In the genomic region with DNA sequence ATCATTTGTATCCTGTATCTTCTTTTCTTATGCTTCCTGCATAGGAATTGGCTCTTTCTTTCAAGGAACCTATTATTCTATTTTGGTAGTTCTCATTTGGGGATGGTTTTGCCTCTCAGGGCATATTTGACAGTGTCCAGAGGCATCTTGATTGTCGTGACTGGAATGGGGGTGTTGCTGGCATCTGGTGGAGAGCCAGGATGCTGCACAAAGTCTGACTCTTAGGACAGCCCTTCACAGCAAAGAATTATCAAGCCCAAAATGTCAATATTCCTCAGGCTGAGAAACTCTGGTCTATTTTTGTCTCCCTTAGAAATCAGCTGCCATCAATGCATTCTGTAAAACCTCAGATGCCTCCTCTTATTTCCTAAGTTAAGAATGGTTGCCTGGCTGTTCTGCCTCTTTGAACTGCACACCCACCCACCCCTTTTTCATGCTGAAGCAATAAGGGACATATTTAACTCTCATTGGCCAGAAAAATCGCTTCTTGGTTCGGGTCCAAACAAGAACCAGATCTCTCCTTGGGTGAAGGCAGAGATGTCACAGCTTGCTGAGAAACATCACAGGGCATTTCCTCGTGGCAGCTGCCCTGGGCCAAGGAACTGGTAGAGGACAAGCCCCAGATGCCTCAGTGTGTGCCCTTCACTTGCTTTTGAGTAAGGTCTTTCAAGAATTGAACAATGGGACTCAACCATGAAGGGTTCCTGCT, we compare ENCODE assay signal across 21 mouse cellular contexts.
A peak's percentile ranks its signal among the peaks of the same experiment; 100 is the strongest.
DNase-seq lines count a peak whose midpoint lies in the region; ATAC-seq and TF ChIP-seq lines count a peak whose summit lies in the region.
"Had no signal": no experiment of that assay in that cellular context is flagged by ENCODE, and none has a peak within 500 bp of the region (broad histone marks: within the 10 kb centered on the region; RNA-seq: fewer than 3 reads in every experiment).

No protein-coding gene starts in this region.

- 0 out of 2 replicates have a peak overlapping the region, but pooled peaks have one; percentile 16 for H3K27ac ChIP-seq in layer of hippocampus, adult 2 months
- peak overlapping the region; percentile 30; the same call in 1 of the 2 replicates for H3K27ac ChIP-seq in embryonic fibroblast, embryonic 13.5 days (ENCODE audit: insufficient read depth, low read length)
- H3K27ac ChIP-seq: embryonic facial prominence, embryonic 12.5 days; forebrain, embryonic 13.5 days; hindbrain, embryonic 15.5 days; limb, embryonic 12.5 days; liver, embryonic 14.5 days had no signal

- no peak overlapping the region for H3K4me3 ChIP-seq in layer of hippocampus, adult 2 months
- no peak overlapping the region for H3K4me3 ChIP-seq in embryonic fibroblast, embryonic 13.5 days (ENCODE audit: insufficient read depth, low read length)
- H3K4me3 ChIP-seq: embryonic facial prominence, embryonic 12.5 days; forebrain, embryonic 13.5 days; hindbrain, embryonic 15.5 days; limb, embryonic 12.5 days; myocyte had no signal

- peak; percentile 39 for TF ChIP-seq CTCF in layer of hippocampus, adult 2 months (conservative IDR thresholded peaks at IDR 0.05)
- no peak for TF ChIP-seq CTCF in embryonic fibroblast, embryonic 13.5 days (IDR thresholded peaks at IDR 0.05; ENCODE audit: borderline replicate concordance, insufficient read depth, low read length)

- no peak for TF ChIP-seq POLR2A in embryonic fibroblast, embryonic 13.5 days (IDR thresholded peaks at IDR 0.05; ENCODE audit: low read depth, low read length)

- peak; percentile 76 for ATAC-seq in frontal cortex, adult (ENCODE audit: low TSS enrichment)
- ATAC-seq: forebrain, embryonic 13.5 days had no signal

- no peak for DNase-seq in frontal cortex, postnatal 14 days (ENCODE audit: low spot score in 2 of 2)
- no peak for DNase-seq in layer of hippocampus, adult 2 months (ENCODE audit: low spot score in 2 of 2)
- DNase-seq in layer of hippocampus, postnatal 25 days (ENCODE audit: extremely low spot score in 1 of 2, low spot score in 1 of 2) = no peak
- peak; percentile 27 for DNase-seq in lung, postnatal 25 days (ENCODE audit: low spot score)
- DNase-seq in adrenal gland, postnatal 14 days = no peak
- DNase-seq in retina, embryonic 14.5 days (ENCODE audit: low spot score) = no peak
- DNase-seq: B cell, adult 2 months; cerebellum, adult 11 months; heart, postnatal 10 days; kidney, adult 8-10 months; kidney, postnatal 4 days; layer of hippocampus, postnatal 36 days; thymus, postnatal 4 days had no signal

- no peaks in the 10 kb centered on the region for H3K4me1 ChIP-seq in embryonic fibroblast, embryonic 13.5 days (ENCODE audit: control insufficient read depth, insufficient read depth, low read length)
- H3K4me1 ChIP-seq: hindbrain, embryonic 15.5 days had no signal
